Mouse (Mus musculus) frontal cortex, postnatal 10 days (tissue): ENCODE data around the gene Kri1.
A peak's percentile ranks its signal among the peaks of the same experiment; 100 is the strongest.
"Not testable (repeated sequence)": the region's sequence is repeated elsewhere in the genome, so short reads cannot be mapped to it uniquely, and the experiment has no call there.

Experiments used
- DNase-seq, 2 experiments: peaks; one replicate each; pipeline ENCODE4 v3.0.0; 2022; ENCODE audit warnings: low spot score in 2 of 2, mixed read lengths in 1 of 2

Kri1 gene

GRCm38 (mm10) chr9:21243826-21244427 lies 43.8 kb downstream of the Kri1 start:
- no peak for DNase-seq

- peak; percentile 53 to 72 for DNase-seq
Observed at GRCm38 (mm10) chr9:21241343-21241742, 46.4 kb downstream of the Kri1 start.

GRCm38 (mm10) chr9:21239465-21239848 lies 48.3 kb downstream of the Kri1 start:
- no peak for DNase-seq

GRCm38 (mm10) chr9:21238733-21239464 lies 48.9 kb downstream of the Kri1 start, which contains the start of gene Keap1:
Gene Keap1, minus strand, starts transcription at chr9:21239361.
- DNase-seq = peak; percentile 70 to 76

GRCm38 (mm10) chr9:21238004-21238732 lies 49.6 kb downstream of the Kri1 start:
- no peak for DNase-seq

- DNase-seq = no peak
Observed at GRCm38 (mm10) chr9:21237368-21238003, 50.3 kb downstream of the Kri1 start.

GRCm38 (mm10) chr9:21236991-21237367 lies 50.8 kb downstream of the Kri1 start:
- DNase-seq = no peak

GRCm38 (mm10) chr9:21235341-21235740 lies 52.4 kb downstream of the Kri1 start:
- no peak for DNase-seq

- DNase-seq = no peak
Observed at GRCm38 (mm10) chr9:21233805-21234204, 54.0 kb downstream of the Kri1 start.

- DNase-seq = no peak
Observed at GRCm38 (mm10) chr9:21233366-21233765, 54.4 kb downstream of the Kri1 start.

- DNase-seq = no peak
Observed at GRCm38 (mm10) chr9:21232867-21233266, 54.9 kb downstream of the Kri1 start.

- no peak for DNase-seq
Observed at GRCm38 (mm10) chr9:21231551-21231950, 56.2 kb downstream of the Kri1 start.

GRCm38 (mm10) chr9:21227342-21227741 lies 60.4 kb downstream of the Kri1 start:
- DNase-seq = no peak

GRCm38 (mm10) chr9:21225415-21225758 lies 62.4 kb downstream of the Kri1 start:
- DNase-seq = no peak

GRCm38 (mm10) chr9:21224576-21225414 lies 63.0 kb downstream of the Kri1 start:
- no peak for DNase-seq

- DNase-seq = no peak
Observed at GRCm38 (mm10) chr9:21223906-21224305, 63.9 kb downstream of the Kri1 start.

GRCm38 (mm10) chr9:21223490-21223889 lies 64.3 kb downstream of the Kri1 start:
- DNase-seq = not testable (repeated sequence)
